In genomic region chr3:27247785-27248184, GRCm38 (mm10) we compare ENCODE assay signal across 20 mouse cellular contexts.
A peak's percentile ranks its signal among the peaks of the same experiment; 100 is the strongest.
DNase-seq lines count a peak whose midpoint lies in the region; ATAC-seq and TF ChIP-seq lines count a peak whose summit lies in the region.
"Had no signal": no experiment of that assay in that cellular context is flagged by ENCODE, and none has a peak within 500 bp of the region (broad histone marks: within the 10 kb centered on the region; RNA-seq: fewer than 3 reads in every experiment).

No protein-coding gene starts in this region.

- no peaks in the 10 kb centered on the region for H3K9me3 ChIP-seq in heart, embryonic 10.5 days
- no peaks in the 10 kb centered on the region for H3K9me3 ChIP-seq in lung, embryonic 14.5 days (ENCODE audit: low read depth, low read length)
- H3K9me3 ChIP-seq in midbrain, embryonic 10.5 days (replicated peaks) = no peaks in the 10 kb centered on the region
- H3K9me3 ChIP-seq: embryonic facial prominence, embryonic 13.5 days; forebrain, embryonic 13.5 days; G1E; heart, embryonic 12.5 days; hindbrain, embryonic 13.5 days had no signal

- no peaks in the 10 kb centered on the region for H3K4me1 ChIP-seq in heart, embryonic 10.5 days
- no peaks in the 10 kb centered on the region for H3K4me1 ChIP-seq in lung, embryonic 14.5 days (ENCODE audit: insufficient read depth)
- no peaks in the 10 kb centered on the region for H3K4me1 ChIP-seq in lung, adult 2 months (ENCODE audit: control insufficient read depth, insufficient read depth, low read length)
- H3K4me1 ChIP-seq in midbrain, embryonic 10.5 days = no peaks in the 10 kb centered on the region
- H3K4me1 ChIP-seq: embryonic facial prominence, embryonic 13.5 days; forebrain, embryonic 13.5 days; heart, embryonic 12.5 days; hindbrain, embryonic 13.5 days had no signal

- H3K27me3 ChIP-seq in heart, embryonic 10.5 days (ENCODE audit: insufficient read depth, poor library complexity, severe bottlenecking) = no peaks in the 10 kb centered on the region
- no peaks in the 10 kb centered on the region for H3K27me3 ChIP-seq in lung, embryonic 14.5 days (ENCODE audit: insufficient read depth, low read length)
- no peaks in the 10 kb centered on the region for H3K27me3 ChIP-seq in midbrain, embryonic 10.5 days (ENCODE audit: low read depth, poor library complexity, severe bottlenecking)
- H3K27me3 ChIP-seq: embryonic facial prominence, embryonic 13.5 days; forebrain, embryonic 13.5 days; heart, embryonic 12.5 days; hindbrain, embryonic 13.5 days had no signal

- ATAC-seq in lung, embryonic 14.5 days (ENCODE audit: insufficient read depth) = no peak
- peak; percentile 39; the same call in 1 of the 2 replicates for ATAC-seq in megakaryocyte progenitor cell, adult 5-6 weeks (replicated peaks; ENCODE audit: poor library complexity)
- ATAC-seq: forebrain, embryonic 13.5 days; hindbrain, postnatal 0 days had no signal

- H3K4me2 ChIP-seq in lung, embryonic 14.5 days = no peak overlapping the region
- H3K4me2 ChIP-seq: embryonic facial prominence, embryonic 13.5 days; forebrain, embryonic 13.5 days; heart, embryonic 12.5 days; hindbrain, embryonic 13.5 days had no signal

- no peak overlapping the region for H3K9ac ChIP-seq in lung, embryonic 14.5 days
- H3K9ac ChIP-seq: embryonic facial prominence, embryonic 13.5 days; forebrain, embryonic 13.5 days; heart, embryonic 12.5 days; hindbrain, embryonic 13.5 days had no signal

- H3K36me3 ChIP-seq in heart, embryonic 10.5 days = no peaks in the 10 kb centered on the region
- H3K36me3 ChIP-seq in lung, embryonic 14.5 days (ENCODE audit: insufficient read depth) = no peaks in the 10 kb centered on the region
- H3K36me3 ChIP-seq in midbrain, embryonic 10.5 days = no peaks in the 10 kb centered on the region
- H3K36me3 ChIP-seq: embryonic facial prominence, embryonic 13.5 days; heart, embryonic 12.5 days; hindbrain, embryonic 13.5 days had no signal

- 0 out of 2 replicates have a peak, but pooled peaks have one; percentile 7 for TF ChIP-seq CTCF in lung, embryonic 14.5 days (IDR thresholded peaks at IDR 0.05; ENCODE audit: low read depth)
- TF ChIP-seq CTCF in lung, adult 2 months (IDR thresholded peaks at IDR 0.05; ENCODE audit: insufficient read depth, low read length) = no peak

- no peak overlapping the region for H3K4me3 ChIP-seq in heart, embryonic 10.5 days
- no peak overlapping the region for H3K4me3 ChIP-seq in lung, embryonic 14.5 days (ENCODE audit: low read depth, low read length)
- no peak overlapping the region for H3K4me3 ChIP-seq in lung, adult 2 months (replicated peaks; ENCODE audit: extremely low read depth, low read depth, low read length)
- no peak overlapping the region for H3K4me3 ChIP-seq in midbrain, embryonic 10.5 days
- H3K4me3 ChIP-seq: embryonic facial prominence, embryonic 13.5 days; forebrain, embryonic 13.5 days; heart, adult 2 months; heart, embryonic 12.5 days; hindbrain, embryonic 13.5 days had no signal

- WGBS in heart, embryonic 10.5 days = 66% methylated on average over 1 of the region's 1 CpGs
- WGBS in lung, embryonic 14.5 days = 67% methylated on average over 1 of the region's 1 CpGs
- WGBS in lung, adult 2 months = 87% methylated on average over 1 of the region's 1 CpGs
- WGBS in midbrain, embryonic 10.5 days = 80% methylated on average over 1 of the region's 1 CpGs

- H3K27ac ChIP-seq in heart, embryonic 10.5 days = no peak overlapping the region
- H3K27ac ChIP-seq in lung, embryonic 14.5 days (ENCODE audit: low read depth) = no peak overlapping the region
- H3K27ac ChIP-seq in midbrain, embryonic 10.5 days (replicated peaks) = no peak overlapping the region
- H3K27ac ChIP-seq: embryonic facial prominence, embryonic 13.5 days; forebrain, embryonic 13.5 days; heart, adult 2 months; hindbrain, embryonic 13.5 days; hindbrain, postnatal 0 days had no signal

- DNase-seq in heart, adult 11 months = peak; percentile 80
- no peak for DNase-seq in heart, embryonic 10.5 days (ENCODE audit: low spot score)
- no peak for DNase-seq in lung, embryonic 14.5 days
- DNase-seq in lung, adult 2 months = no peak
- DNase-seq in midbrain, embryonic 10.5 days (ENCODE audit: low spot score) = no peak
- DNase-seq in urinary bladder, postnatal 4 days (ENCODE audit: low spot score in 2 of 2) = no peak
- DNase-seq: adrenal gland, postnatal 10 days; cerebellum, adult 11-12 months; cerebellum, adult 9-10 months; cerebellum, postnatal 25 days; gastrocnemius, postnatal 10 days; heart, adult 2 months; heart, postnatal 4 days had no signal

- TF ChIP-seq POLR2A in lung, adult 2 months (IDR thresholded peaks at IDR 0.05; ENCODE audit: borderline replicate concordance, extremely low read depth, low read depth, low read length) = no peak
